Mouse (Mus musculus): ENCODE data around the gene Lman2l. TPM values are rescaled to one million over a fixed set of nuclear protein-coding genes. Genes with fewer than 3 reads are reported as not detected.

Lman2l gene
- total and polyA plus RNA-seq, 2 experiments from 2014 or later, result 21.8 to 37.6 TPM

DNA sequence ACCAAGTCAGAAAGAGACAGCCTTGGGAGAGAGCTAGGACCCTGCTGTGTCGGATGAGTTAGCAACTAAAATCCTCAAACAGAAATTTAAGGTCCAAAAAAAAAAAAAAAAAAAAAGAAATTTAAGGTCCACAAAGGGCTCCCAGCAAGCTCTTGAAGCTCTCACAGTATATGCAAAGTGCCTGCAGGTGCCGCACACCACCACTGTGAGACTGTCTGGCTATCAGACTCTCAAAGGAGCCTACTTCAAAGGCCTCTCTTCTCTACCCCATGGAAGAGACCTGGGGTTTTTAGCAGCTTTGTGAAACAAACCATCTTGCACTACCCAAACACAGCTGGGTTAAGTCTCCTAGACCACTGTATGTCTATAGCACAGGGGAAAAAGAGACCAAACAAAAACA lies 15.6 kb downstream of the Lman2l start:
- no peak overlapping the region for H3K9ac ChIP-seq
- TF ChIP-seq CTCF (IDR thresholded peaks at IDR 0.05; ENCODE audit: low read depth), result no peak
- H3K9me3 ChIP-seq (ENCODE audit: low read length), result no peaks in the 10 kb centered on the region
- no peak overlapping the region for H3K4me2 ChIP-seq (ENCODE audit: low read depth)
- no peaks in the 10 kb centered on the region for H3K27me3 ChIP-seq (ENCODE audit: insufficient read depth, low read length)
- no peak overlapping the region for H3K27ac ChIP-seq (ENCODE audit: low read depth, low read length)
- H3K4me3 ChIP-seq (ENCODE audit: low read depth, low read length), result no peak overlapping the region
- ATAC-seq, result no peak
- DNase-seq, result no peak
- H3K4me1 ChIP-seq (ENCODE audit: insufficient read depth), result no peaks in the 10 kb centered on the region
- peaks cover 77% of the 10 kb centered on the region for H3K36me3 ChIP-seq (ENCODE audit: insufficient read depth)
- 89% methylated on average over 2 of the region's 2 CpGs for whole genome bisulfite sequencing

DNA sequence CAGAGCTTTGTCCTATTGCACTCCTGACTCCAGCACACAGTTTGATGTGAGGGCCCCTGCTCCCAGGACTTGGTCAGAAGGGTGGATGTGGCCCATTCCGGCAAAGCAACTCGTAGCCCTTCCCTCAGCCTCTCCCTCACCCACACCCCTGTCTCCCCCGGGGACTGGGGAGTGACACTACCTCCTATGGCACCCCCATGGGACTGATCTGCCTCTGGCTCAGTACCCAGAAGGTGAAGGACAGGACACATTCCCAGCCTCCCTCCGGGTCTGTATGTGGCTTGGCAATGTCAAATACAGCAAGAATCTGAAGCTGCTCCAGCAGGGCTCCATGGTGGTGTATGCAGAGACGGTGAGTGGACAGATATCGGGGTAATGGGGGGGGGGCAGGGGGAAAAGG lies 40.5 kb downstream of the Lman2l start:
- Histone ChIP-seq H3K9me3 (ENCODE audit: low read length) (no peaks in the 10 kb centered on the region), H3K27me3 (ENCODE audit: insufficient read depth, low read length) (no peaks in the 10 kb centered on the region), H3K4me2 (ENCODE audit: low read depth) (no peak overlapping the region), H3K9ac (no peak overlapping the region), H3K36me3 (ENCODE audit: insufficient read depth) (no peaks in the 10 kb centered on the region), H3K4me1 (ENCODE audit: insufficient read depth) (peaks cover 15% of the 10 kb centered on the region; the same call in 1 of the 2 replicates), H3K4me3 (ENCODE audit: low read depth, low read length) (no peak overlapping the region), H3K27ac (ENCODE audit: low read depth, low read length) (no peak overlapping the region)
- ATAC-seq (no peak), DNase-seq (no peak)
- WGBS, result 87% methylated on average over 6 of the region's 6 CpGs
- TF ChIP-seq CTCF (IDR thresholded peaks at IDR 0.05; ENCODE audit: low read depth), result no peak

- ATAC-seq, result peak; percentile 98
- H3K4me2 ChIP-seq (ENCODE audit: low read depth), result no peak overlapping the region
Measured at GRCm38 (mm10) chr1:36401509-36401908, 43.6 kb downstream of the Lman2l start.

DNA sequence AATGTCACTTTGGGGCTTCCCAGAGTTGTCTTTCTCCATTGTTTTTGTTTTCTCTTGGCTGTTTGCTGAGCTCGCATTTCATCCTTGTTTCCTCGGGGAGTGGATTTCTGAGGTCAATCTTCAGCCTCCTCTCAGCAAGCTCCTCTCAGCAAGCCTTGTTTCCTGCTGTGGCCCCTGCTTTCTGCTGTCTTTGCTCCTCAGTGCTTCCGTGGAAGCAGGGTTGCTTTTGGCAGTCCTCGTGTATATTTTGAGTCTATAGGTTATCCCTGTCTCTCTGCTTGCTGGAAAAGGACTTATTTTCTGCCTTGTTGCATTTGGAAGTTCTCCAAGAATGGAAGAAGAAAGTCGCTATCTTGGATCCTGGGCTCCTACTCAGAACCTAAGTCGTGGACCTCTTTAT lies 48.0 kb downstream of the Lman2l start:
- Histone ChIP-seq H3K27ac (ENCODE audit: low read depth, low read length) (no peak overlapping the region), H3K36me3 (ENCODE audit: insufficient read depth) (no peaks in the 10 kb centered on the region), H3K4me2 (ENCODE audit: low read depth) (no peak overlapping the region), H3K4me1 (ENCODE audit: insufficient read depth) (peaks cover 10% of the 10 kb centered on the region; the same call in 1 of the 2 replicates), H3K27me3 (ENCODE audit: insufficient read depth, low read length) (no peaks in the 10 kb centered on the region), H3K4me3 (ENCODE audit: low read depth, low read length) (no peak overlapping the region), H3K9ac (no peak overlapping the region), H3K9me3 (ENCODE audit: low read length) (no peaks in the 10 kb centered on the region)
- WGBS, result 29% methylated on average over 6 of the region's 6 CpGs
- no peak for TF ChIP-seq CTCF (IDR thresholded peaks at IDR 0.05; ENCODE audit: low read depth)
- no peak for DNase-seq
- ATAC-seq, result no peak

More at GRCm38 (mm10) chr1:36401509-36401908, 43.6 kb downstream of the Lman2l start:
- no peaks in the 10 kb centered on the region for H3K27me3 ChIP-seq (ENCODE audit: insufficient read depth, low read length)
- no peaks in the 10 kb centered on the region for H3K36me3 ChIP-seq (ENCODE audit: insufficient read depth)
- peak overlapping the region; percentile 89 for H3K27ac ChIP-seq (ENCODE audit: low read depth, low read length)
- peak; percentile 78 for DNase-seq
- TF ChIP-seq CTCF (IDR thresholded peaks at IDR 0.05; ENCODE audit: low read depth), result no peak
- H3K9ac ChIP-seq, result no peak overlapping the region
- H3K4me3 ChIP-seq (ENCODE audit: low read depth, low read length), result no peak overlapping the region
- 14% methylated on average over 4 of the region's 4 CpGs for WGBS
- peaks cover 15% of the 10 kb centered on the region; the same call in 1 of the 2 replicates for H3K4me1 ChIP-seq (ENCODE audit: insufficient read depth)
- no peaks in the 10 kb centered on the region for H3K9me3 ChIP-seq (ENCODE audit: low read length)

DNA sequence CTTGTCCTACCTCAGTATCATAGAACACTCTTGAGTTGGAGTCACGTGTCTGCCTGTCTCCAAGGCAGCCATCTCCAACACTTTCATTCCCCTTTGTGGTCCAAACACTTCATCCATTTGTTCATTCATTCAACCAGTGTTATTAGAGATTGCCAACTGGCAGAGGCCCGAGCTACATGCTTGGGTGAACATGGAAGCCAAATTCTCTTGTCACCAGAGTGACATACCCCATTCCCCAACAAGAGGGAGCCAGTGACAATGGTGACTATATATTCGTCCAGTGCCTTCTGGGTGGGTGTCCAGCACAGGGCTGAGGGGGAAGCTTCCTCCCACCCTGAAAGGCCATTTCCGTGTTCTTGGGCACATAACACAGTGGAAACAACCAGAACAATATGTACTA lies 65.5 kb downstream of the Lman2l start:
- no peak overlapping the region for H3K4me2 ChIP-seq (ENCODE audit: low read depth)
- peak; percentile 24; the same call in 1 of the 2 replicates for TF ChIP-seq CTCF (IDR thresholded peaks at IDR 0.05; ENCODE audit: low read depth)
- WGBS, result 61% methylated on average over 4 of the region's 4 CpGs
- H3K27ac ChIP-seq (ENCODE audit: low read depth, low read length), result no peak overlapping the region
- H3K27me3 ChIP-seq (ENCODE audit: insufficient read depth, low read length), result no peaks in the 10 kb centered on the region
- no peaks in the 10 kb centered on the region for H3K36me3 ChIP-seq (ENCODE audit: insufficient read depth)
- ATAC-seq (peak; percentile 34), DNase-seq (peak; percentile 24)
- no peaks in the 10 kb centered on the region for H3K9me3 ChIP-seq (ENCODE audit: low read length)
- no peaks in the 10 kb centered on the region for H3K4me1 ChIP-seq (ENCODE audit: insufficient read depth)
- H3K4me3 ChIP-seq (ENCODE audit: low read depth, low read length), result no peak overlapping the region
- H3K9ac ChIP-seq, result no peak overlapping the region

- no peak for ATAC-seq
- Histone ChIP-seq H3K9me3 (ENCODE audit: low read length) (no peaks in the 10 kb centered on the region), H3K4me2 (ENCODE audit: low read depth) (no peak overlapping the region), H3K27ac (ENCODE audit: low read depth, low read length) (no peak overlapping the region), H3K9ac (no peak overlapping the region), H3K27me3 (ENCODE audit: insufficient read depth, low read length) (no peaks in the 10 kb centered on the region), H3K4me1 (ENCODE audit: insufficient read depth) (no peaks in the 10 kb centered on the region), H3K4me3 (ENCODE audit: low read depth, low read length) (no peak overlapping the region), H3K36me3 (ENCODE audit: insufficient read depth) (no peaks in the 10 kb centered on the region)
- TF ChIP-seq CTCF (IDR thresholded peaks at IDR 0.05; ENCODE audit: low read depth), result no peak
- 77% methylated on average over 6 of the region's 6 CpGs for WGBS
- DNase-seq, result no peak
Measured at GRCm38 (mm10) chr1:36378880-36379279, 66.2 kb downstream of the Lman2l start.

DNA sequence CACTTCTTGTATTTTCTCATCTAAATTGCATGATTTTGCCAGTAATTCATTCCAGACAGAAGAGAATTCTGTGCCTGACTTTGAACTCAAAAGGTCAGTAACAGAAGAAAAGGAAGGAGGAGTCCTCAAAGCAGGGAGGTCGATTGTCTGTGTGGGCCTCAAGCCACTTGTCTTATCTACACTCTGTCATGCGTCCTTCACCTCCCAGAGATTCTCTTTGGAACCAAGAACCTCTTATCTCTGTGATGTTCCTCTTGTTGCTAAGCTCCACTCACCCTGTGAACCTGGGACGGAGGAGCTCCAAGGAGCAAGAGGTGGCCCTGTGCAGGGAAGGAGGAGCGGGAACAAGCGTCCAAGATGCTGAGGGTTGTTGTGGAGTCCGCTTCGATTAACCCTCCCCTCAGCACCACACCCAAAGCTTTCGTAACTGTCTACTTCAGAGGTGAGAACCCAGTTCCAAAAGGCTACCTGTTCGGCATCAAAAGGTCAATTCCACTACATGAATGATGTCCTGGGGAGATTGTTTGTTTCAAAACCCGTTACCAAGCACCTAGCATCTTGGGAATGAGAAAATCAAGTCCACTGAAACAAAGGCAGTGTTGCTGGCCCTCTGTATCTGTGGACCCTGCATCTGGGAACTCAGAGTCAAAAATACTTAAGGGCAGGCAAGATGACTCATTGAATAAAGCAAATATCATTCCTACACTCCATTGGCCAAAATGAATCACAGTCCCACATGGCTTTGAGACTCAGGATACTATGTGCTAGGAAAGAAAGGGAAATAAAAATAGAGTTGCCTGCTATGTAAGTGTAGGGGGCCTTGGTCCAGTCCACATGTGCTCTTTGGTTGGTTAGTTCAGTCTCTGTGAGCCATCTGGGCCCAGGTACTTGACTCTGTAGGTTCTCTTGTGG lies 72.9 kb downstream of the Lman2l start, which contains the start of gene Fer1l5:
TSS of gene Fer1l5 (plus strand) at position 358 of the 912 bp plus-strand sequence.
- 83% methylated on average over 10 of the region's 10 CpGs for WGBS
- no peak for DNase-seq

More for the DNA sequence above, 72.9 kb downstream of the Lman2l start, which contains the start of gene Fer1l5:
- Histone ChIP-seq H3K27ac (ENCODE audit: low read depth, low read length) (no peak within 1 kb of the TSS), H3K36me3 (ENCODE audit: insufficient read depth) (no peaks in the 10 kb centered on the region), H3K9me3 (ENCODE audit: low read length) (no peaks in the 10 kb centered on the region), H3K4me1 (ENCODE audit: insufficient read depth) (peaks cover 6% of the 10 kb centered on the region), H3K27me3 (ENCODE audit: insufficient read depth, low read length) (no peaks in the 10 kb centered on the region), H3K4me2 (ENCODE audit: low read depth) (no peak within 1 kb of the TSS), H3K9ac (no peak within 1 kb of the TSS), H3K4me3 (ENCODE audit: low read depth, low read length) (no peak within 1 kb of the TSS)
- no peak for TF ChIP-seq CTCF (IDR thresholded peaks at IDR 0.05; ENCODE audit: low read depth)
- no peak for ATAC-seq

Measured in forebrain, postnatal 0 days (tissue).